Mouse (Mus musculus) neural tube, embryonic 14.5 days (tissue): ENCODE results near the gene Lrfn5. TPM values are rescaled to one million over a fixed set of nuclear protein-coding genes. Genes with fewer than 3 reads are reported as not detected.

Source experiments
- ATAC-seq: fragments of 200-750 bp; cut with Nextera tagmentation; 2 replicates; pipeline ENCODE4 v1.8.0; 2017; ENCODE audit warnings: low read depth, mild to moderate bottlenecking, moderate TSS enrichment, moderate library complexity
- H3K27ac ChIP-seq: fragments of 300-500 bp; sonication (generic); 2 replicates; pipeline ENCODE4 v1.5.1; 2014; ENCODE audit warnings: low read depth, mild to moderate bottlenecking, control low read depth, low read length, moderate library complexity, mixed read lengths
- H3K27me3 ChIP-seq: fragments of 300-500 bp; sonication (generic); 2 replicates; pipeline ENCODE4 v1.6.1; 2014; ENCODE audit warnings: low read length; ENCODE audit not compliant: control insufficient read depth, insufficient read depth
- H3K36me3 ChIP-seq: fragments of 300-500 bp; sonication (generic); 2 replicates; pipeline ENCODE4 v1.6.1; 2014; ENCODE audit warnings: low read length, mixed read lengths; ENCODE audit not compliant: control insufficient read depth, insufficient read depth
- H3K4me1 ChIP-seq: fragments of 300-500 bp; sonication (generic); 2 replicates; pipeline ENCODE4 v1.6.1; 2014; ENCODE audit warnings: low read length; ENCODE audit not compliant: control insufficient read depth, insufficient read depth
- H3K4me2 ChIP-seq: fragments of 300-500 bp; sonication (generic); 2 replicates; pipeline ENCODE4 v1.6.1; 2014; ENCODE audit warnings: mild to moderate bottlenecking, low read depth, low read length, control low read depth
- H3K4me3 ChIP-seq: fragments of 300-500 bp; sonication (generic); 2 replicates; pipeline ENCODE4 v1.5.1; 2014; ENCODE audit warnings: low read depth, low read length, control low read depth, mixed read lengths
- H3K9ac ChIP-seq: fragments of 300-500 bp; sonication (generic); replicated peaks from 2 replicates; pipeline ENCODE4 v1.6.1; 2014; ENCODE audit warnings: low read depth, mild to moderate bottlenecking, control low read depth, low read length, mixed read lengths
- H3K9me3 ChIP-seq: fragments of 300-500 bp; sonication (generic); 2 replicates; pipeline ENCODE4 v1.6.1; 2016; ENCODE audit warnings: low read length; ENCODE audit not compliant: control insufficient read depth
- WGBS: fragments of 180-500 bp; shearing (Covaris S2); extraction: QIAGEN DNeasy Blood & Tissue Kit; methylation state at CpG from one replicate; pipeline ENCODE4 v1.1.7; 2014; 5-methylcytosine and 5-hydroxymethylcytosine counted together
- polyA plus RNA-seq: library from polyadenylated mRNA; unstranded; fragments of >200 nt; fragmentation: Nextera tagmentation; extraction: Ambion mirVana; gene quantifications from 2 replicates; pipeline ENCODE4 v1.2.1, GENCODE M21; 2014

The Lrfn5 gene
- polyA plus RNA-seq, 1 experiment from 2014 or later, result 87.3 TPM

GRCm38 (mm10) chr12:61854183-61854582, 331.2 kb downstream of the Lrfn5 start:
- 61% methylated on average over 1 of the region's 1 CpGs for WGBS
- H3K4me1 ChIP-seq, result no peaks in the 10 kb centered on the region
- no peak overlapping the region for H3K9ac ChIP-seq
- ATAC-seq, result no peak
- H3K9me3 ChIP-seq, result no peaks in the 10 kb centered on the region
- no peaks in the 10 kb centered on the region for H3K27me3 ChIP-seq
- H3K36me3 ChIP-seq, result no peaks in the 10 kb centered on the region
- H3K27ac ChIP-seq, result no peak overlapping the region
- H3K4me3 ChIP-seq, result no peak overlapping the region
- no peak overlapping the region for H3K4me2 ChIP-seq
